Mouse (Mus musculus): Measurements from ENCODE around the gene Hrc. TPM values are rescaled to one million over a fixed set of nuclear protein-coding genes. Genes with fewer than 3 reads are reported as not detected.

Hrc gene
- polyA plus RNA-seq, 1 experiment from 2014 or later = 0.46 TPM

- Histone ChIP-seq H3K27ac (no peak overlapping the region), H3K4me3 (no peak overlapping the region), H3K4me1 (peaks cover 33% of the 10 kb centered on the region), H3K9me3 (no peaks in the 10 kb centered on the region), H3K9ac (no peak overlapping the region), H3K27me3 (replicated peaks) (peaks cover 31% of the 10 kb centered on the region), H3K4me2 (replicated peaks) (peak overlapping the region; percentile 95; the same call in 1 of the 2 replicates), H3K36me3 (peaks cover 18% of the 10 kb centered on the region)
- ATAC-seq (ENCODE audit: low FRiP score, low read depth) = no peak
- 74% methylated on average over 16 of the region's 16 CpGs for WGBS
Observed at GRCm38 (mm10) chr7:45369022-45369745, 34.1 kb downstream of the Hrc start.

- peaks cover 33% of the 10 kb centered on the region for H3K4me1 ChIP-seq
Observed at GRCm38 (mm10) chr7:45369836-45370474, 34.9 kb downstream of the Hrc start.

GRCm38 (mm10) chr7:45370475-45371311 lies 35.6 kb downstream of the Hrc start, which contains the start of gene Lin7b:
TSS of gene Lin7b (minus strand) at chr7:45370583.
- H3K9me3 ChIP-seq = no peaks in the 10 kb centered on the region
- H3K27ac ChIP-seq = no peak within 1 kb of the TSS
- ATAC-seq (ENCODE audit: low FRiP score, low read depth) = peak; percentile 29
- peaks cover 28% of the 10 kb centered on the region for H3K36me3 ChIP-seq
- H3K9ac ChIP-seq = peak within 1 kb of the TSS; percentile 52
- H3K27me3 ChIP-seq (replicated peaks) = peaks cover 28% of the 10 kb centered on the region
- peak within 1 kb of the TSS; percentile 42 for H3K4me3 ChIP-seq
- 13% methylated on average over 28 of the region's 28 CpGs for WGBS
- H3K4me2 ChIP-seq (replicated peaks) = peak within 1 kb of the TSS; percentile 95
- peaks cover 28% of the 10 kb centered on the region for H3K4me1 ChIP-seq

More at GRCm38 (mm10) chr7:45369836-45370474, 34.9 kb downstream of the Hrc start:
- 10% methylated on average over 52 of the region's 52 CpGs for WGBS
- Histone ChIP-seq H3K9ac (peak overlapping the region; percentile 52), H3K9me3 (no peaks in the 10 kb centered on the region), H3K4me3 (peak overlapping the region; percentile 42), H3K4me2 (replicated peaks) (peak overlapping the region; percentile 95), H3K27ac (no peak overlapping the region), H3K36me3 (peaks cover 22% of the 10 kb centered on the region), H3K27me3 (replicated peaks) (peaks cover 30% of the 10 kb centered on the region)
- ATAC-seq (ENCODE audit: low FRiP score, low read depth) = no peak

- 86% methylated on average over 5 of the region's 5 CpGs for WGBS
- peaks cover 22% of the 10 kb centered on the region for H3K4me1 ChIP-seq
- no peak overlapping the region for H3K4me2 ChIP-seq (replicated peaks)
- H3K36me3 ChIP-seq = peaks cover 45% of the 10 kb centered on the region
- no peak overlapping the region for H3K9ac ChIP-seq
- H3K27me3 ChIP-seq (replicated peaks) = peaks cover 24% of the 10 kb centered on the region
- ATAC-seq (ENCODE audit: low FRiP score, low read depth) = no peak
- no peak overlapping the region for H3K4me3 ChIP-seq
- no peak overlapping the region for H3K27ac ChIP-seq
- no peaks in the 10 kb centered on the region for H3K9me3 ChIP-seq
Observed at GRCm38 (mm10) chr7:45372371-45372770, 37.3 kb downstream of the Hrc start.

GRCm38 (mm10) chr7:45374620-45375019 lies 39.5 kb downstream of the Hrc start:
- Histone ChIP-seq H3K4me1 (peaks cover 14% of the 10 kb centered on the region), H3K9me3 (no peaks in the 10 kb centered on the region), H3K9ac (no peak overlapping the region), H3K36me3 (peaks cover 66% of the 10 kb centered on the region), H3K4me3 (no peak overlapping the region), H3K27ac (no peak overlapping the region), H3K27me3 (replicated peaks) (peaks cover 9% of the 10 kb centered on the region), H3K4me2 (replicated peaks) (no peak overlapping the region)
- 94% methylated on average over 8 of the region's 8 CpGs for WGBS
- ATAC-seq (ENCODE audit: low FRiP score, low read depth) = no peak

- 92% methylated on average over 1 of the region's 1 CpGs for WGBS
- Histone ChIP-seq H3K36me3 (peaks cover 80% of the 10 kb centered on the region), H3K9ac (no peak overlapping the region), H3K27me3 (replicated peaks) (no peaks in the 10 kb centered on the region), H3K4me3 (no peak overlapping the region), H3K4me2 (replicated peaks) (no peak overlapping the region), H3K4me1 (no peaks in the 10 kb centered on the region), H3K9me3 (no peaks in the 10 kb centered on the region), H3K27ac (no peak overlapping the region)
- ATAC-seq (ENCODE audit: low FRiP score, low read depth) = no peak
Observed at GRCm38 (mm10) chr7:45376057-45376456, 41.0 kb downstream of the Hrc start.

- ATAC-seq (ENCODE audit: low FRiP score, low read depth) = no peak
- H3K4me2 ChIP-seq (replicated peaks) = no peak overlapping the region
- no peaks in the 10 kb centered on the region for H3K9me3 ChIP-seq
- no peaks in the 10 kb centered on the region for H3K4me1 ChIP-seq
- no peak overlapping the region for H3K9ac ChIP-seq
- no peak overlapping the region for H3K4me3 ChIP-seq
- no peaks in the 10 kb centered on the region for H3K27me3 ChIP-seq (replicated peaks)
- H3K36me3 ChIP-seq = peaks cover 96% of the 10 kb centered on the region
- no peak overlapping the region for H3K27ac ChIP-seq
- 95% methylated on average over 3 of the region's 3 CpGs for WGBS
Observed at GRCm38 (mm10) chr7:45386077-45386476, 51.0 kb downstream of the Hrc start.

Other genes with a start within 250 kb of the Hrc start
- 125 and 139 TPM in 2 replicates for gene Rcn3, start 243.1 kb upstream of the Hrc start, polyA plus RNA-seq (2016; fragmentation: Nextera tagmentation; extraction: Ambion mirVana)
- gene Fcgrt, start 231.4 kb upstream of the Hrc start, polyA plus RNA-seq (2016; fragmentation: Nextera tagmentation; extraction: Ambion mirVana) = 14.1 and 15.7 TPM in 2 replicates
- gene Rps11, start 210.9 kb upstream of the Hrc start, polyA plus RNA-seq (2016; fragmentation: Nextera tagmentation; extraction: Ambion mirVana) = 1,089 and 1,117 TPM in 2 replicates
- gene Rpl13a, start 206.5 kb upstream of the Hrc start, polyA plus RNA-seq (2016; fragmentation: Nextera tagmentation; extraction: Ambion mirVana) = 974 and 1,017 TPM in 2 replicates
- not detected in 2 replicates for gene Gm45713, start 199.1 kb upstream of the Hrc start, polyA plus RNA-seq (2016; fragmentation: Nextera tagmentation; extraction: Ambion mirVana)
- gene Flt3l, start 198.9 kb upstream of the Hrc start, polyA plus RNA-seq (2016; fragmentation: Nextera tagmentation; extraction: Ambion mirVana) = 1.0 and 1.3 TPM in 2 replicates
- 90.2 and 94.0 TPM in 2 replicates for gene Pih1d1, start 181.0 kb upstream of the Hrc start, polyA plus RNA-seq (2016; fragmentation: Nextera tagmentation; extraction: Ambion mirVana)
- gene Aldh16a1, start 180.7 kb upstream of the Hrc start, polyA plus RNA-seq (2016; fragmentation: Nextera tagmentation; extraction: Ambion mirVana) = 37.8 and 42.4 TPM in 2 replicates
- gene Slc17a7, start 171.3 kb upstream of the Hrc start, polyA plus RNA-seq (2016; fragmentation: Nextera tagmentation; extraction: Ambion mirVana) = 2.0 and 2.6 TPM in 2 replicates
- gene Gfy, start 155.7 kb upstream of the Hrc start, polyA plus RNA-seq (2016; fragmentation: Nextera tagmentation; extraction: Ambion mirVana) = not detected in 2 replicates
- not detected in 2 replicates for gene Pth2, start 154.3 kb upstream of the Hrc start, polyA plus RNA-seq (2016; fragmentation: Nextera tagmentation; extraction: Ambion mirVana)
- gene Ccdc155, start 130.4 kb upstream of the Hrc start, polyA plus RNA-seq (2016; fragmentation: Nextera tagmentation; extraction: Ambion mirVana) = 0.42 and 0.74 TPM in 2 replicates
- 7.5 and 7.6 TPM in 2 replicates for gene Dkkl1, start 123.1 kb upstream of the Hrc start, polyA plus RNA-seq (2016; fragmentation: Nextera tagmentation; extraction: Ambion mirVana)
- 173 and 178 TPM in 2 replicates for gene Tead2, start 119.5 kb upstream of the Hrc start, polyA plus RNA-seq (2016; fragmentation: Nextera tagmentation; extraction: Ambion mirVana)
- gene Cd37, start 96.2 kb upstream of the Hrc start, polyA plus RNA-seq (2016; fragmentation: Nextera tagmentation; extraction: Ambion mirVana) = 1.1 and 1.2 TPM in 2 replicates
- gene Slc6a16, start 94.2 kb upstream of the Hrc start, polyA plus RNA-seq (2016; fragmentation: Nextera tagmentation; extraction: Ambion mirVana) = 0.20 TPM in 1 of 2 replicates, not detected in the other
- not detected in 2 replicates for gene Slc6a21, start 57.8 kb upstream of the Hrc start, polyA plus RNA-seq (2016; fragmentation: Nextera tagmentation; extraction: Ambion mirVana)
- 9.6 and 11.0 TPM in 2 replicates for gene Trpm4, start 1.5 kb upstream of the Hrc start, polyA plus RNA-seq (2016; fragmentation: Nextera tagmentation; extraction: Ambion mirVana)
- gene Ppfia3, start 31.7 kb downstream of the Hrc start, polyA plus RNA-seq (2016; fragmentation: Nextera tagmentation; extraction: Ambion mirVana) = 17.1 and 18.1 TPM in 2 replicates
- 3.5 TPM in 2 replicates for gene Lin7b, start 35.3 kb downstream of the Hrc start, polyA plus RNA-seq (2016; fragmentation: Nextera tagmentation; extraction: Ambion mirVana)
- gene Snrnp70, start 60.5 kb downstream of the Hrc start, polyA plus RNA-seq (2016; fragmentation: Nextera tagmentation; extraction: Ambion mirVana) = 269 and 286 TPM in 2 replicates
- gene Kcna7, start 70.4 kb downstream of the Hrc start, polyA plus RNA-seq (2016; fragmentation: Nextera tagmentation; extraction: Ambion mirVana) = not detected in 2 replicates
- 0.57 and 0.65 TPM in 2 replicates for gene Ntf5, start 78.4 kb downstream of the Hrc start, polyA plus RNA-seq (2016; fragmentation: Nextera tagmentation; extraction: Ambion mirVana)
- not detected in 2 replicates for gene Lhb, start 85.5 kb downstream of the Hrc start, polyA plus RNA-seq (2016; fragmentation: Nextera tagmentation; extraction: Ambion mirVana)
- gene Gys1, start 99.6 kb downstream of the Hrc start, polyA plus RNA-seq (2016; fragmentation: Nextera tagmentation; extraction: Ambion mirVana) = 31.8 and 32.7 TPM in 2 replicates
- 126 and 127 TPM in 2 replicates for gene Ruvbl2, start 102.8 kb downstream of the Hrc start, polyA plus RNA-seq (2016; fragmentation: Nextera tagmentation; extraction: Ambion mirVana)
- gene Ftl1, start 124.6 kb downstream of the Hrc start, polyA plus RNA-seq (2016; fragmentation: Nextera tagmentation; extraction: Ambion mirVana) = 5,746 and 6,117 TPM in 2 replicates
- gene Bax, start 131.6 kb downstream of the Hrc start, polyA plus RNA-seq (2016; fragmentation: Nextera tagmentation; extraction: Ambion mirVana) = 262 and 276 TPM in 2 replicates
- gene Tulp2, start 146.6 kb downstream of the Hrc start, polyA plus RNA-seq (2016; fragmentation: Nextera tagmentation; extraction: Ambion mirVana) = 0.41 and 0.60 TPM in 2 replicates
- gene Gm45808, start 151.5 kb downstream of the Hrc start, polyA plus RNA-seq (2016; fragmentation: Nextera tagmentation; extraction: Ambion mirVana) = not detected in 2 replicates
- gene Dhdh, start 153.5 kb downstream of the Hrc start, polyA plus RNA-seq (2016; fragmentation: Nextera tagmentation; extraction: Ambion mirVana) = 2.3 and 2.8 TPM in 2 replicates
- gene Nucb1, start 175.1 kb downstream of the Hrc start, polyA plus RNA-seq (2016; fragmentation: Nextera tagmentation; extraction: Ambion mirVana) = 118 and 119 TPM in 2 replicates
- 19.4 and 20.1 TPM in 2 replicates for gene Ppp1r15a, start 191.0 kb downstream of the Hrc start, polyA plus RNA-seq (2016; fragmentation: Nextera tagmentation; extraction: Ambion mirVana)
- gene Plekha4, start 191.0 kb downstream of the Hrc start, polyA plus RNA-seq (2016; fragmentation: Nextera tagmentation; extraction: Ambion mirVana) = 3.2 and 3.5 TPM in 2 replicates
- 0.26 and 0.43 TPM in 2 replicates for gene Hsd17b14, start 219.6 kb downstream of the Hrc start, polyA plus RNA-seq (2016; fragmentation: Nextera tagmentation; extraction: Ambion mirVana)
- 25.7 and 29.2 TPM in 2 replicates for gene Bcat2, start 234.9 kb downstream of the Hrc start, polyA plus RNA-seq (2016; fragmentation: Nextera tagmentation; extraction: Ambion mirVana)

Data from neural tube, embryonic 12.5 days (tissue).